Mouse (Mus musculus) liver, adult 2 months (tissue): ENCODE data around the gene Cdkn2d.

Experiments
- CTCF ChIP-seq: fragments of 200-500 bp; IDR thresholded peaks from 2 replicates; pipeline ENCODE4 v1.5.1; 2011; ENCODE audit warnings: low read depth, low read length, control low read depth
- POLR2A ChIP-seq: fragments of 200-500 bp; IDR thresholded peaks from 2 replicates; pipeline ENCODE4 v1.6.1; 2011; ENCODE audit warnings: low read length, control low read depth; ENCODE audit not compliant: insufficient read depth; ENCODE audit errors: extremely low read depth

DNA sequence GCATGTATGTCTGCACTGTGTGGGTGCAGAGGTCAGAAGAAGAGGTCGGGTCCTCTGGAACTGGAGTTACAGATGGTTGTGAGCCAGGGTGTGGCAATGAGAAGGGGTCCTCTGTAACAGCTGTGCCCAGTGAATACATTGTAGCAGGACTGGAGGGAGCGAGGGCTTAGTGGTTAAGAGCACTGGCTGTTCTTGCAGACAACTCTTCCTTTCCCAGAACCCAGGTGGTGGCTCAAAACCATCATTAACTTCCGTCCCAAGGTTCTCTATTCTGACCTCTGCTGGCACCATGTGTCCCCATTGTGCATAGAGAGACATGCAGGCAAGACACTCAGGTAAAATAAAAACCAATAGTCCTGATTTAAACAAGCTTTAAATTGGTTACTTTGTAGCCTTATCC is 36.4 kb upstream of the Cdkn2d start:
- no peak for TF ChIP-seq POLR2A
- TF ChIP-seq CTCF: no peak
